Mouse (Mus musculus): ENCODE data around the gene Tnfaip8l1.

Gene Tnfaip8l1

GRCm38 (mm10) chr17:56137839-56138613 lies 24.3 kb upstream of the Tnfaip8l1 start:
- in situ Hi-C loops (cut with MboI; ENCODE audit: low sequenced_read_pairs) = loop anchor here (10.0 kb wide), 1 partner anchor 117 kb away; the partner anchor contains the start of gene Fem1a

- in situ Hi-C loops (cut with MboI; ENCODE audit: low sequenced_read_pairs) = loop anchor here (10.0 kb wide), 1 partner anchor 115 kb away; the partner anchor contains the start of gene Fem1a
These were observed 22.9 kb upstream of the Tnfaip8l1 start for GRCm38 (mm10) chr17:56139355-56139754.

DNA sequence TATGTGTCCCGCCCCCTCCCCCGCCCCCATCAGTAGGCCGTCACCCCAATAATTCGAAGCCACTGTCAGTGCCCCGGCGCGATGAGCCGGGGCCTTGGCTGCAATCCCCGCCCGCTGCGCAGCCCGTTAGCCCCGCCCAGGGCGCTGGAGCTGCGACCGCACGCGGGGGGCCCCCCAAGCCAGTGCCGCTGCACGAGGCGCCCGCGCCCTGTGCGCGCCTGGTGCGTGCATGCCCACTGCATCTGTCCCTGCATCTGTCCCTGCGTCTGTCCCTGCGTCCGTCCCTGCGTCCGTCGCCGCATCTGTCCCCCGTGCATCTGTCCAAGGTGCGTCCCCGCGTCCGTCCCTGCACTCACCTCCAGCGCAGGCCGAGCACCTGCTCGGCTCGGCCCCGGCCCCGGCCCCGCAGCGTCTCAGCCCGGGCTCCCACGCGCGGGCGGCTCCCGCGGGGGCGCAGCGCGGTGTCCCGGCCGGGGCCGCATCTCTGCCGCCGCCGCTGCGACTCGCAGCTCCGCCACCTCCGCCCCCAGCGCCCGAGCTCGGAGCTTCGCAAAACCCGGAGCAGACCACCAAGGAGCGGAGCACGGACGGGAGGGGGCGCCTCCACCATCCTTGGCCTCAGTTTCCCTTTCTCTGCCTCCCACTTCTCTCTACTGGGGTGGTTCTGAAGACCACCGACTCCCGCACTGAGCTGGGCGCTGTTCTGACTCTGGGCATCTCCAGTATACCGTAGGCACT lies 22.2 kb upstream of the Tnfaip8l1 start, which contains the start of gene Sema6b:
Gene Sema6b (minus strand): TSS at position 486 of the 738 bp plus-strand sequence.
- in situ Hi-C loops (cut with MboI; ENCODE audit: low sequenced_read_pairs) = loop anchor here (10.0 kb wide), 1 partner anchor 115 kb away; the partner anchor contains the start of gene Fem1a

GRCm38 (mm10) chr17:56141702-56142605 lies 20.3 kb upstream of the Tnfaip8l1 start:
- in situ Hi-C loops (cut with MboI; ENCODE audit: low sequenced_read_pairs) = no loop called here

DNA sequence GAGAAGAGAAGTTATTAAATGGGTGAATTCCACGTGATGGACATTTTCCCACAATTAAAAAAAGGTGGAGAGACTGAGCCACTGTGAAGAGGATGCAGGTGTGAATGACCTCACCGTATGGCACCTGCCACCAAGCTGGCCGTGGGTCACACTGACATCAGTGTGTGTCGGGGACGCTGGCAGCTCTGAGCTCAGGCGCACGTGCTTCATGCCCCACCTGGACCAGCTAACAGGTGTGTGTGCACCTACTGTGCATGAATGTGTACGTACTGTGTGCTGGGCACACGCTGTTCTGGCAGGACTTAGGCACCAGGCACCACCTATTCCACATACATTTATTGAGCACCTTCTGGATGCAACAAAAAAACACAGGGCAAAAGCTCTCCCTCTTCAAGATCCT lies 17.7 kb upstream of the Tnfaip8l1 start:
- in situ Hi-C loops (cut with MboI; ENCODE audit: low sequenced_read_pairs) = no loop called here

DNA sequence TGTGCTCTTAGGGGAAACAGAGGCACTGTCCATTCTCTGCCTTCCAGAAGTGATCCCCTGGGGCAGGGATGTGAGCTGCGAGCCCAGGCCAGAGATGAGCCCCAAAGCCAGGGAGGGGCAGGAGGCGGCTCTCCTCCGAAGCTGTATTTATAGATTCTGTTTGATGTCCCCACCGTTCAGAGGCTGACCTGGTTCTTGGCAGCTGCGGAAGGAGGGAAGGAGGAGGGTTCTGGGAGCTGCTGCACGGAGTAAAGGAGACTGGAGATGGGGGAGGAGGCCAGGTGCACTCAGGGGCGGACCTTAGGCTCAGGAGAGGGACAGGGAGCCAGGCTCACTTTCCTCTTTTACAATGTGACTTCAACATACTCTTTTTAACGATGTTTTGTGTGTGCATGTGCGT lies 16.1 kb upstream of the Tnfaip8l1 start:
- in situ Hi-C loops (cut with MboI; ENCODE audit: low sequenced_read_pairs) = no loop called here

- in situ Hi-C loops (cut with MboI; ENCODE audit: low sequenced_read_pairs) = no loop called here
These were observed 14.9 kb upstream of the Tnfaip8l1 start for GRCm38 (mm10) chr17:56147420-56147819.

DNA sequence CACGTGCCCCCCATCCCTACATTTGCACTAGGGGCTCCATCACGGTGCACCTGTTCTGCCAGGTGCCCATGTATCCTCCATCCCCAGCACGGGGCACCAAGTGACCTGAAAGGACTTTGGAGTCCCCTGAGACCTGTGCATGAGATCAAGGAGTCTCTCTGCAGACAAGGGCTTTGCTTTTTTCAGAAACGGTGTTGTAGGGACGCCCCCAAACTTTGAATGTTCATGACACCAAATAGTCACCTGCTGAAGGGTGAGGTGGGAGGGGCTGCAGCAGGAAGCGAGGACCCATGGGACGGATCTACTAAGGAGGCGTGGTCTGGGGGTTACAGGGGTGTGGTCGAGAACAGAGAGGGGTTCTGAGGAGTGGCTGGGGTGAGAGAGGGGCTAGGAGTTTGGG lies 14.0 kb upstream of the Tnfaip8l1 start:
- in situ Hi-C loops (cut with MboI; ENCODE audit: low sequenced_read_pairs) = no loop called here

DNA sequence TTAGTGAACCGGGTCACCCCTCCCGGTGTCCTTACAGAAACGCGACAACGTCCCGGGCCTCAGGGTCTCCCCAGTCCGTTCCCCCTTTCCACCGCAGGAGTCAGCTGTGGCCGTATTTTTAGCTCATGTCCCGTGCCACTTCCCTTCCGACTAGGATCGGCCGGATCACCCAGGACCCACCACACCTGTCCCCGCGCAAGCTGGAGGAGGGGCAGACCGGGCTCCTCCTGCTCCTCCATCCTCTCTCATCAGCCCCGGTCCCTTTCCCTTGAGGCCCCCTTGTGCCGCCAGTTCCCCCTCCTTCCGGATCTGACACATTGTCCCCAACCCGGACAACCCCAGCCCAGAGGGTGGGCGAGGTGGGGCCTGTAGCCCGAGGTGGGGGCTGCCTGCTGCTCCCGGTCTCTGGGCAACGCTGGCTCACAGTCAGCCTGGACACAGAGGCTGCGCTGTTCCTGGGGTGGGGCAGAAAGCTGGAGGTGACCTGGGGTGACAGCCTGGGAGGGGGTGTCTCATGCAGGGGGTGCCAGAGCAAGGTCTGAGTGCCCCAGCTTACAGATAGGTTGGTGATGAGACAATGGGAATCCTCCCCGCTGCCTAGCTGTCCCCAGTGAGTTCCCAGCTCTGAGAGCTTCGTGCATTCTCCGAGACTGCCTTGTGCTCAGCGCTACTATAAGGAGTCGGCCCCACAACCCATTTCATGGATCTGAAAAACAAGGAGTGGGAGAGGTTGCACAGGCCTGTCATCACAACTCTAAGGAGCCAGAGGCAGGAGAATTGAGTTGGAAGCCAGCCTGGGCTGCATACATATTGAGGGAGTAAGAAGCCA lies 13.3 kb upstream of the Tnfaip8l1 start:
- in situ Hi-C loops (cut with MboI; ENCODE audit: low sequenced_read_pairs) = no loop called here

DNA sequence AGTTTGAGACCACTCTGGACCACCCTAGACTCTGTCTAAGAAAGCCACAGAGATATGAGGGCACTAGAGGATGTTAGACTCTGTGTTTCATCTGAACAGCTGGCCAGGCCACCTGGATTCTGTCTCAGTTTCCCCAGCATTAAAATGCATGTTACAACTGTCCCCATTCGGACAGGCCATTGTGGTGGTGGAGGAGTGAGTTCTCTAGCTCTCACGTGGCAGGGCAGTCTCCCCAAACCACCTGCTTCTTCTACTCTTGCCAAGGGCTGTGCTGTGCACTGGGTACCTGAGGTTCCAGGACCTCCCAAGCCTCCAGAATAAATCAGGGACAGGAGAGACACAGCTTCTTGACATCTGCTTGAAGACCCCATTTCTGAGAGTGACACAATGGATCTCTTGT lies 12.4 kb upstream of the Tnfaip8l1 start:
- in situ Hi-C loops (cut with MboI; ENCODE audit: low sequenced_read_pairs) = no loop called here

GRCm38 (mm10) chr17:56153643-56154042 lies 8.6 kb upstream of the Tnfaip8l1 start:
- in situ Hi-C loops (cut with MboI; ENCODE audit: low sequenced_read_pairs) = no loop called here

GRCm38 (mm10) chr17:56159729-56160128 lies 2.5 kb upstream of the Tnfaip8l1 start:
- in situ Hi-C loops (cut with MboI; ENCODE audit: low sequenced_read_pairs) = no loop called here

- in situ Hi-C loops (cut with MboI; ENCODE audit: low sequenced_read_pairs) = no loop called here
These were observed 1.3 kb downstream of the Tnfaip8l1 start for GRCm38 (mm10) chr17:56163523-56164102.

DNA sequence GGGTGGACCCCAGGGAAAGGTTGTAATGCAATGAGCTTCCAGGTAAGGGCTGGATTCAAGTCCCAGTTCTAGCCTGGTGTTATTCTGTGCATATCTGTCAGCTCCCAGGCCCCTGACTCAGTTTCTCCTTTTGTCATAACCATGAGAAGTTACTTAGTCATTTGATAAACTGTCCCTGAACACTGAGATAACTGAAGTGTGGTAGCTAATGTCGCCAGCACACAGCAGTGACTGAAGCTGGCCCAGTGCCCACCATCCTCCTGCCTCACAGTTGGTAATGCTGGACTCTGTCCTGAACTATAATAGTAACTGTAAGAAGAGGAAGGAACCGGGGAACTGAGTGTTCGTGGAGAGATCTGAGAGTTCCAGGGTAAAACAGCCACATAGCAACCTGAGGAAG lies 2.2 kb downstream of the Tnfaip8l1 start:
- in situ Hi-C loops (cut with MboI; ENCODE audit: low sequenced_read_pairs) = no loop called here

DNA sequence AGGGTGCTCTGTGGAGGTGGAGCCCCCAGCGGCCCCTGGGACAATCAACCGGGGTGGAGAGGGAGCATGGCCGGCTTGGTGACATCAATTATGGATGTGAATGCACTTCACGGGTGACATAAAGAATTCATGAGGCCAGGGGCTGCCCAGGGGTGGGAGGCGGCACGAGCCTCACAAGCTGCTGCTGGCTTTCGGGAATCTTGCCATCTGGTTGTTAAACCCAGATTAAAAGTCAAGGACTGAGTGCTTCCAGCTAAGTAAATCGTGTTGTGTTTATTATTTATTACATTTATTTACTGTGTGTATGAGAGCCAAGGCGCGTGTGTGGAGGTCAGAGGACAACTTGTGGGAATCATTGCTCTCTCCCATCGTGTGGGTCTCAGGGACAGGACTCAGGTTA lies 3.4 kb downstream of the Tnfaip8l1 start:
- in situ Hi-C loops (cut with MboI; ENCODE audit: low sequenced_read_pairs) = no loop called here

- in situ Hi-C loops (cut with MboI; ENCODE audit: low sequenced_read_pairs) = no loop called here
These were observed 7.6 kb downstream of the Tnfaip8l1 start for GRCm38 (mm10) chr17:56169830-56170229.

DNA sequence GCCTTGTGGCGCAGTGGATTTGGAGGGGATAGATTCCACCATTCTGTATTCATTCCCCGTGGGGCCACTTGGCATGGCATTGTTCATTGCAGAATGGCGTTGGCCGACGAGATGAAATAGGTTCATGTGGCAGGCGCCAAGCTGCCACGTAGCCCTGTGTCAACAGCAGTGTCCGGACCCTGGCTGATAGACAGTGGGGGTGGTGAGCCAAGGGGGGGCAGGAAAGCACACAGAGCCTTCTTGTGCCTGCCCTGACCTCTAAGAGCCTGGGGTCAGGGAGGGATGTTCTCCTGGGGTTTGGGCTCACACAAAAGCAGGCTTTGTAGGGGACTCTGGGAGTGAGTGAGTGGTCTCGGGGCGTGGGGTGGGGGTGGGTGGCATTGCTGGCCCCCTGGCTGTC lies 8.4 kb downstream of the Tnfaip8l1 start:
- in situ Hi-C loops (cut with MboI; ENCODE audit: low sequenced_read_pairs) = no loop called here

DNA sequence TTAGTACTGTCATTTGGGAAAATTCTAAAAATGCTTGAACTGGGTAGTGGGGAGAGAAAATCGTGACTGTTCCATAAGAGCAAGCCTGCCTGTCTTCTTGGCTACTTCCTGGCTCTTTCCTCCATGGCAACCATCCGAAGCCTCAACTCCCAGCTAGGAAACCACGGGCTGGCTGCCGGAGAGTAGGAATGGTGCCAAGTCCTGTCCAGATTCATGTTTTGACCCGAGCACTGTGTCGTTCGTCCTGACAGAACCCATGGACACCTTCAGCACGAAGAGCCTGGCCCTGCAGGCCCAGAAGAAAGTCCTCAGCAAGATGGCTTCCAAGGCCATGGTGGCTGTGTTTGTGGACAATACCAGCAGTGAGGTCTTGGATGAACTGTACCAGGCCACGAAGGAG lies 9.2 kb downstream of the Tnfaip8l1 start:
- in situ Hi-C loops (cut with MboI; ENCODE audit: low sequenced_read_pairs) = no loop called here

DNA sequence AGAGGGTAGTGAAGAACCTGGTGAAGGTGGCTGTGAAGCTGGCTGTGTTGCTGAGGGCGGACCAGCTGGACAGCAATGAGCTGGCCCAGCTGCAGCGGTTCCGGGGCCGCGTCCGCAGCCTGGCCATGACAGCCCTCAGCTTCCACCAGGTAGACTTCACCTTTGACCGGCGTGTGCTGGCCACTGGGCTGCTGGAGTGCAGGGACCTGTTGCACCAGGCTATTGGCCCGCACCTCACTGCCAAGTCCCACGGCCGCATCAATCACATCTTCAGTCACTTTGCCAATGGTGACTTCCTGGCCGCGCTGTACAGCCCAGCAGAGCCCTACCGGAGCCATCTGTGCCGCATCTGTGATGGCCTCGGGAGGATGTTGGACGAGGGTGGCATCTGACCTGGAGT lies 9.6 kb downstream of the Tnfaip8l1 start:
- in situ Hi-C loops (cut with MboI; ENCODE audit: low sequenced_read_pairs) = no loop called here

Data from CH12F3 (cell line).